Comparison of ENCODE assay signal across 8 mouse cellular contexts in the genomic region with DNA sequence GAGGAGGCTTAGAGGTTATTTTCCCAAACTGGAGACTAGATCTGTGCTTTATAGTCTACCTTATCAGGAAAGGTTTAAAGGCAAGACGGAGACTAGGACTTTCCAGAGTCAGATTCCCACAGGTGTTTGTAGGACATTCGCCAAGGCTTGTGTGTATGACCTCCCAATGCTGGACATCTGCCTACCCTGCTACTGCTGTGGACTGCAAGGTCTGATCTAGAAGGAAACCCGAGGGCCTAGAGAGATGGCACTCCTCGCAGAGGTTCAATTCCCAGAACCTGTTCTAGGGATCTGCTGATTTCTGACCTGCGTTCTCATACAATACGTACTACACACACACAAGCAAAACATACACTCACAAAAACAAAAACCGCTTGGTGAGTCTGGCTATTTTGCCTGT. TPM values are rescaled to one million over a fixed set of nuclear protein-coding genes. Genes with fewer than 3 reads are reported as not detected.
DNase-seq lines count a peak whose midpoint lies in the region; ATAC-seq and TF ChIP-seq lines count a peak whose summit lies in the region.

No protein-coding gene starts in this region.

- H3K4me2 ChIP-seq in forebrain, embryonic 11.5 days (ENCODE audit: low read depth, low read length, severe bottlenecking), result peak overlapping the region; percentile 95; the same call in 1 of the 2 replicates
- H3K4me2 ChIP-seq in forebrain, embryonic 14.5 days (ENCODE audit: low read length), result no peak overlapping the region; the same call in 1 of the 2 replicates
- H3K4me2 ChIP-seq in CH12.LX (ENCODE audit: insufficient read depth, low read depth, poor library complexity, severe bottlenecking), result peak overlapping the region; percentile 91; the same call in 1 of the 2 replicates
- peak overlapping the region; percentile 96 for H3K4me2 ChIP-seq in embryonic facial prominence, embryonic 14.5 days (ENCODE audit: low read depth, low read length)
- peak overlapping the region; percentile 87 for H3K4me2 ChIP-seq in limb, embryonic 15.5 days

- no peaks in the 10 kb centered on the region for H3K27me3 ChIP-seq in forebrain, embryonic 11.5 days (ENCODE audit: control insufficient read depth, insufficient read depth, low read length)
- H3K27me3 ChIP-seq in forebrain, embryonic 14.5 days (replicated peaks; ENCODE audit: control insufficient read depth, insufficient read depth, low read length), result no peaks in the 10 kb centered on the region
- no peaks in the 10 kb centered on the region for H3K27me3 ChIP-seq in CH12.LX (replicated peaks)
- H3K27me3 ChIP-seq in embryonic facial prominence, embryonic 14.5 days (replicated peaks; ENCODE audit: control insufficient read depth, insufficient read depth, low read length), result no peaks in the 10 kb centered on the region
- H3K27me3 ChIP-seq in limb, embryonic 15.5 days, result no peaks in the 10 kb centered on the region

- H3K27ac ChIP-seq in forebrain, embryonic 11.5 days (ENCODE audit: low read depth, low read length), result no peak overlapping the region
- H3K27ac ChIP-seq in forebrain, embryonic 14.5 days (ENCODE audit: low read depth, low read length), result no peak overlapping the region
- no peak overlapping the region for H3K27ac ChIP-seq in CH12.LX (ENCODE audit: insufficient read depth, low read depth)
- H3K27ac ChIP-seq in embryonic facial prominence, embryonic 14.5 days (replicated peaks; ENCODE audit: low read depth, low read length), result no peak overlapping the region
- no peak overlapping the region for H3K27ac ChIP-seq in limb, embryonic 15.5 days

- WGBS in forebrain, embryonic 11.5 days, result 54% methylated on average over 7 of the region's 7 CpGs
- 57% methylated on average over 7 of the region's 7 CpGs for WGBS in forebrain, embryonic 14.5 days
- WGBS in embryonic facial prominence, embryonic 14.5 days, result 51% methylated on average over 7 of the region's 7 CpGs
- 56% methylated on average over 7 of the region's 7 CpGs for WGBS in limb, embryonic 15.5 days

- no peak overlapping the region for H3K4me3 ChIP-seq in forebrain, embryonic 11.5 days (ENCODE audit: low read depth, low read length)
- H3K4me3 ChIP-seq in forebrain, embryonic 14.5 days (ENCODE audit: low read depth, low read length), result no peak overlapping the region
- peak overlapping the region in 1 of 3 experiments; percentile 56 for H3K4me3 ChIP-seq in CH12.LX (replicated peaks in 1 of 3; ENCODE audit: low read depth in 2 of 3, low read length in 2 of 3, poor library complexity in 1 of 3)
- H3K4me3 ChIP-seq in embryonic facial prominence, embryonic 14.5 days (ENCODE audit: low read depth, low read length), result peak overlapping the region; percentile 83
- H3K4me3 ChIP-seq in limb, embryonic 15.5 days, result peak overlapping the region; percentile 83

- TF ChIP-seq POLR2A in CH12.LX (IDR thresholded peaks at IDR 0.05; ENCODE audit: low read depth, low read length), result no peak

- TF ChIP-seq EP300 in CH12.LX (IDR thresholded peaks at IDR 0.05; ENCODE audit: low read length), result no peak

- dilution Hi-C loops in CH12.LX (cut with MboI; ENCODE audit: extremely low pct_ligation_motif_present, extremely low pct_unique_long_range_greater_than_20kb, low sequenced_read_pairs), result no loop called here

- no peak for ATAC-seq in forebrain, embryonic 11.5 days (replicated peaks; ENCODE audit: low FRiP score)
- no peak for ATAC-seq in forebrain, embryonic 14.5 days
- ATAC-seq in embryonic facial prominence, embryonic 14.5 days (ENCODE audit: low read depth), result no peak
- no peak for ATAC-seq in limb, embryonic 15.5 days (ENCODE audit: insufficient number of reproducible peaks, low FRiP score, low TSS enrichment, low read depth)

- no peak for TF ChIP-seq CTCF in CH12.LX (conservative IDR thresholded peaks at IDR 0.05 in 1 of 2, IDR thresholded peaks at IDR 0.05 in 1 of 2; ENCODE audit: low read depth in 2 of 2, low read length in 2 of 2)

- H3K9ac ChIP-seq in forebrain, embryonic 11.5 days (ENCODE audit: low read length), result no peak overlapping the region
- no peak overlapping the region for H3K9ac ChIP-seq in forebrain, embryonic 14.5 days (ENCODE audit: low read length)
- no peak overlapping the region for H3K9ac ChIP-seq in CH12.LX (ENCODE audit: insufficient read depth, low read depth)
- H3K9ac ChIP-seq in embryonic facial prominence, embryonic 14.5 days (ENCODE audit: low read depth, low read length), result no peak overlapping the region
- H3K9ac ChIP-seq in limb, embryonic 15.5 days, result no peak overlapping the region

- peaks cover 13% of the 10 kb centered on the region for H3K79me2 ChIP-seq in CH12.LX (replicated peaks; ENCODE audit: control insufficient read depth, extremely low read depth, insufficient read depth, poor library complexity, severe bottlenecking)

- no peak for DNase-seq in forebrain, embryonic 11.5 days (ENCODE audit: low spot score)
- DNase-seq in forebrain, embryonic 14.5 days (ENCODE audit: low spot score), result no peak
- no peak for DNase-seq in CH12.LX (ENCODE audit: extremely low read depth)
- DNase-seq in embryonic facial prominence, embryonic 14.5 days (ENCODE audit: low spot score), result no peak
- no peak for DNase-seq in frontal cortex, postnatal 14 days (ENCODE audit: low spot score in 2 of 2)
- DNase-seq in ovary, adult 18-20 months (ENCODE audit: low spot score), result no peak
- DNase-seq in spleen, postnatal 14 days (ENCODE audit: low spot score in 2 of 2), result no peak

- in situ Hi-C loops in CH12.LX (cut with MboI; ENCODE audit: low pct_ligation_motif_present, low pct_unique_long_range_greater_than_20kb, low sequenced_read_pairs), result loop anchor here (10.0 to 25.0 kb wide), 3 partner anchors 132 to 419 kb away; no protein-coding TSS in a partner anchor

- no peaks in the 10 kb centered on the region for H3K9me3 ChIP-seq in forebrain, embryonic 11.5 days (ENCODE audit: control insufficient read depth, low read length)
- H3K9me3 ChIP-seq in forebrain, embryonic 14.5 days (replicated peaks; ENCODE audit: control insufficient read depth, low read length), result no peaks in the 10 kb centered on the region
- no peaks in the 10 kb centered on the region for H3K9me3 ChIP-seq in CH12.LX (replicated peaks; ENCODE audit: low read length)
- H3K9me3 ChIP-seq in embryonic facial prominence, embryonic 14.5 days (ENCODE audit: control insufficient read depth, low read length), result no peaks in the 10 kb centered on the region
- H3K9me3 ChIP-seq in limb, embryonic 15.5 days, result no peaks in the 10 kb centered on the region

- TF ChIP-seq RAD21 in CH12.LX (IDR thresholded peaks at IDR 0.05; ENCODE audit: low read depth, low read length), result no peak

- no peaks in the 10 kb centered on the region for H3K36me3 ChIP-seq in forebrain, embryonic 11.5 days (ENCODE audit: control insufficient read depth, insufficient read depth, low read length)
- no peaks in the 10 kb centered on the region for H3K36me3 ChIP-seq in forebrain, embryonic 14.5 days (ENCODE audit: control insufficient read depth, insufficient read depth, low read length)
- H3K36me3 ChIP-seq in CH12.LX (replicated peaks in 1 of 2; ENCODE audit: control insufficient read depth in 1 of 2, insufficient read depth in 1 of 2, low read length in 1 of 2), result no peaks in the 10 kb centered on the region
- H3K36me3 ChIP-seq in embryonic facial prominence, embryonic 14.5 days (ENCODE audit: control insufficient read depth, insufficient read depth, low read length), result no peaks in the 10 kb centered on the region
- no peaks in the 10 kb centered on the region for H3K36me3 ChIP-seq in limb, embryonic 15.5 days

- 0 out of 2 replicates have a peak, but pooled peaks cover 2% of the 10 kb centered on the region for H3K4me1 ChIP-seq in forebrain, embryonic 11.5 days (replicated peaks; ENCODE audit: control insufficient read depth, insufficient read depth, low read length)
- H3K4me1 ChIP-seq in forebrain, embryonic 14.5 days (ENCODE audit: control insufficient read depth, insufficient read depth, low read length), result 0 out of 2 replicates have a peak, but pooled peaks cover 7% of the 10 kb centered on the region
- H3K4me1 ChIP-seq in CH12.LX (ENCODE audit: control insufficient read depth in 1 of 2, insufficient read depth in 2 of 2), result peaks cover 9 to 54% of the 10 kb centered on the region in 2 experiments; a peak in 3 of 4 replicates
- peaks cover 23% of the 10 kb centered on the region; the same call in 1 of the 2 replicates for H3K4me1 ChIP-seq in embryonic facial prominence, embryonic 14.5 days (ENCODE audit: control insufficient read depth, insufficient read depth, low read length)
- H3K4me1 ChIP-seq in limb, embryonic 15.5 days, result peaks cover 29% of the 10 kb centered on the region

TF ChIP-seq in CH12.LX, 34 proteins besides CTCF, POLR2A, EP300 and RAD21:
- TF ChIP-seq SMC3 (IDR thresholded peaks at IDR 0.05; ENCODE audit: low read depth, low read length), result no peak
- no peak for TF ChIP-seq GABPA (IDR thresholded peaks at IDR 0.05; ENCODE audit: insufficient replicate concordance, low read depth, low read length)
- no peak for TF ChIP-seq NELFE (IDR thresholded peaks at IDR 0.05; ENCODE audit: low read depth, low read length)
- no peak for TF ChIP-seq USF1 (IDR thresholded peaks at IDR 0.05; ENCODE audit: low read depth, low read length)
- no peak for TF ChIP-seq HCFC1 (IDR thresholded peaks at IDR 0.05; ENCODE audit: low read depth, low read length)

RNA-seq across cellular contexts. Expression of a gene that starts 0.7 kb away (rescaled TPM):
- 12.5 and 13.1 TPM in 2 replicates for polyA plus RNA-seq in forebrain, embryonic 11.5 days (2014; fragmentation: Nextera tagmentation; extraction: Ambion mirVana)
- polyA plus RNA-seq in forebrain, embryonic 14.5 days (2014; fragmentation: Nextera tagmentation; extraction: Ambion mirVana), result 20.5 and 25.6 TPM in 2 replicates
- total RNA-seq in CH12.LX (2012; rRNA removed), result 1.9 and 2.5 TPM in 2 replicates
- total RNA-seq in CH12.LX (2014; rRNA removed), result 0.99 and 2.1 TPM in 2 replicates
- polyA plus RNA-seq in CH12.LX (2012; ENCODE audit: insufficient read length, low read depth), result 7.0 and 11.6 TPM in 2 replicates
- polyA plus RNA-seq in embryonic facial prominence, embryonic 14.5 days (2014; fragmentation: Nextera tagmentation; extraction: Ambion mirVana), result 36.2 and 43.6 TPM in 2 replicates
- 32.1 and 33.4 TPM in 2 replicates for polyA plus RNA-seq in limb, embryonic 15.5 days (2015; fragmentation: Nextera tagmentation; extraction: Ambion mirVana)

RNA-seq across cellular contexts. Expression of a gene that starts 32.4 kb away (rescaled TPM):
- 399 and 441 TPM in 2 replicates for polyA plus RNA-seq in forebrain, embryonic 11.5 days (2014; fragmentation: Nextera tagmentation; extraction: Ambion mirVana)
- polyA plus RNA-seq in forebrain, embryonic 14.5 days (2014; fragmentation: Nextera tagmentation; extraction: Ambion mirVana), result 235 and 238 TPM in 2 replicates
- 196 and 231 TPM in 2 replicates for total RNA-seq in CH12.LX (2012; rRNA removed)
- total RNA-seq in CH12.LX (2014; rRNA removed), result 360 and 392 TPM in 2 replicates
- 1,279 and 1,342 TPM in 2 replicates for polyA plus RNA-seq in CH12.LX (2012; ENCODE audit: insufficient read length, low read depth)
- polyA plus RNA-seq in embryonic facial prominence, embryonic 14.5 days (2014; fragmentation: Nextera tagmentation; extraction: Ambion mirVana), result 234 and 242 TPM in 2 replicates
- 186 and 213 TPM in 2 replicates for polyA plus RNA-seq in limb, embryonic 15.5 days (2015; fragmentation: Nextera tagmentation; extraction: Ambion mirVana)

Comparison
In these comparisons a context has a peak if more than half of its experiments do, and no peak if none do; other contexts are left out.
1. H3K4me3 ChIP-seq: peak in embryonic facial prominence, embryonic 14.5 days (single experiment) and limb, embryonic 15.5 days (single experiment); none in forebrain, embryonic 11.5 days (single experiment) and forebrain, embryonic 14.5 days (single experiment).